Mouse (Mus musculus): ENCODE results near the gene Ftl1. TPM values are rescaled to one million over a fixed set of nuclear protein-coding genes. Genes with fewer than 3 reads are reported as not detected.

Gene Ftl1
- polyA plus RNA-seq, 1 experiment from 2014 or later: 4,320 TPM

DNA sequence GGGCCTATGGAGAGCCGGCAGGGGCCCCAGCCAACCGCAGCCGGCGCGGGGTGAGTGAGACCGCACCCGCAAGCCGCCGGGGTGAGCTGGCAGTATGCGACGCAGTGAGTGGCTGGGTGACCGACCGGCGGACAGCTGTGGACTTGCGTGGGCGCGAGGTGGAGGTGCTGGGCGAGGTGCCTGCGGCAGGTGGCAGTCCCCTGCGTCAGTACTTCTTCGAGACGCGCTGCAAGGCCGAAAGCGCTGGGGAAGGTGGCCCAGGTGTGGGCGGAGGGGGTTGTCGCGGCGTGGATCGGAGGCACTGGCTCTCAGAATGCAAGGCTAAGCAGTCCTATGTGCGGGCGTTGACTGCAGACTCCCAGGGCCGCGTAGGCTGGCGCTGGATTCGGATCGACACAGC lies 44.0 kb downstream of the Ftl1 start:
- no peak for ATAC-seq (replicated peaks; ENCODE audit: insufficient number of reproducible peaks, low FRiP score, low TSS enrichment)
- Histone ChIP-seq H3K36me3 (ENCODE audit: control insufficient read depth, insufficient read depth, low read length) (no peaks in the 10 kb centered on the region), H3K27ac (ENCODE audit: low read depth, low read length) (no peak overlapping the region), H3K4me3 (ENCODE audit: low read depth, low read length) (peak overlapping the region; percentile 24), H3K9me3 (replicated peaks; ENCODE audit: control insufficient read depth, low read length) (no peaks in the 10 kb centered on the region), H3K9ac (ENCODE audit: low read depth, low read length) (0 out of 2 replicates have a peak overlapping the region, but pooled peaks have one; percentile 28), H3K27me3 (ENCODE audit: control insufficient read depth, insufficient read depth, low read length) (peaks cover 85% of the 10 kb centered on the region), H3K4me2 (peak overlapping the region; percentile 55), H3K4me1 (ENCODE audit: control insufficient read depth, insufficient read depth, low read length) (peaks cover 37% of the 10 kb centered on the region)
- 11% methylated on average over 37 of the region's 37 CpGs for WGBS (ENCODE audit: insufficient replicate concordance)

GRCm38 (mm10) chr7:45414740-45415224 lies 44.9 kb downstream of the Ftl1 start:
- no peak for ATAC-seq (replicated peaks; ENCODE audit: insufficient number of reproducible peaks, low FRiP score, low TSS enrichment)
- peak overlapping the region; percentile 55; the same call in 1 of the 2 replicates for H3K4me3 ChIP-seq (ENCODE audit: low read depth, low read length)

DNA sequence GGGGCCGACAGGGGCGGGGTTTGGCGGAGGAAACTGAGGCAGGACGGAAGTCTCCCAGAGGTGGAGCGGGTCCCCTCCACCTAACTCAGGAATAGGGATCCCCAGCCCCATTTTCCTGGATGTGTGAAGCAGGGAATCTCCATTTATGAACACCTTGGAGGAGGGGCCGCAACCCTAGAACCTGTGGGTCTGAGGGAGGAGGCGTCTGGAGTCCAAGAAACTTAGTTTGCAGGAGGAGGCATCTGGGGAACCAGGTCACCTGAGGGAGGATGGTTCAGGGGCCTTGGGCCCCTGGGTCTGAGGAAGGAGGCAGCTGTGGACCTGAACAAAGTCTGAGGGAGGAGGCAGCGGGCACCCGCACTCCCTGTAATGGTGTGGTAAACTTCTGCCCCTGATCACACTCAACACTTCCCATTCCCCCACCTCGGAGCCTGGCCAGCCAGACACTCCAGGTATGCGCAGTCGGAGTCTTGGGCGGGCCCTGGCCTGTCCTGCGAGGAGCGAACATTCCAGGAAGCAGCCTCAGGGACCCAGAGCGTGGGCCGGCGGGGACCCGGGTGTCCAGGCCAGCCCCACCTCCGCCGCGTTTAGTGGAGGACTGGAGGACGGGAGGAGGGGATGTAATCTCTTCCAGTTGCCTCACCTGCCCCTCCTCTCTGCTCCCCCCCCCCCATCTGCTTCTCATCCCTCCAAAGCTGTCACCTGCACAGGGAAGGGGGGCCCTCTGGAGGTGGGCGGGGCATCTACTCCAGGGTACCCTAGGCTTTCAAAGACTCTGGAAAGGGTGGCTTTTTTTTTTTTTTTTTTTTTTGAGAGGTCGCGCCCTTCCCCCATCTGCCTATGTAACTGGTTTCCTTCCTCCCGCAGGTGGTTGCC lies 45.6 kb downstream of the Ftl1 start:
- Histone ChIP-seq H3K9me3 (replicated peaks; ENCODE audit: control insufficient read depth, low read length) (no peaks in the 10 kb centered on the region), H3K9ac (ENCODE audit: low read depth, low read length) (peak overlapping the region; percentile 70), H3K4me1 (ENCODE audit: control insufficient read depth, insufficient read depth, low read length) (peaks cover 31% of the 10 kb centered on the region), H3K36me3 (ENCODE audit: control insufficient read depth, insufficient read depth, low read length) (no peaks in the 10 kb centered on the region), H3K27ac (ENCODE audit: low read depth, low read length) (peak overlapping the region; percentile 73), H3K4me2 (peak overlapping the region; percentile 96), H3K4me3 (ENCODE audit: low read depth, low read length) (peak overlapping the region; percentile 55), H3K27me3 (ENCODE audit: control insufficient read depth, insufficient read depth, low read length) (peaks cover 82% of the 10 kb centered on the region)
- WGBS (ENCODE audit: insufficient replicate concordance): 3% methylated on average over 27 of the region's 27 CpGs
- peak; percentile 3 for ATAC-seq (replicated peaks; ENCODE audit: insufficient number of reproducible peaks, low FRiP score, low TSS enrichment)

More at GRCm38 (mm10) chr7:45414740-45415224, 44.9 kb downstream of the Ftl1 start:
- WGBS (ENCODE audit: insufficient replicate concordance): 32% methylated on average over 12 of the region's 12 CpGs
- H3K9ac ChIP-seq (ENCODE audit: low read depth, low read length): no peak overlapping the region
- peaks cover 31% of the 10 kb centered on the region for H3K4me1 ChIP-seq (ENCODE audit: control insufficient read depth, insufficient read depth, low read length)
- no peak overlapping the region for H3K4me2 ChIP-seq
- no peaks in the 10 kb centered on the region for H3K36me3 ChIP-seq (ENCODE audit: control insufficient read depth, insufficient read depth, low read length)
- no peaks in the 10 kb centered on the region for H3K9me3 ChIP-seq (replicated peaks; ENCODE audit: control insufficient read depth, low read length)
- no peak overlapping the region for H3K27ac ChIP-seq (ENCODE audit: low read depth, low read length)
- peaks cover 84% of the 10 kb centered on the region for H3K27me3 ChIP-seq (ENCODE audit: control insufficient read depth, insufficient read depth, low read length)

DNA sequence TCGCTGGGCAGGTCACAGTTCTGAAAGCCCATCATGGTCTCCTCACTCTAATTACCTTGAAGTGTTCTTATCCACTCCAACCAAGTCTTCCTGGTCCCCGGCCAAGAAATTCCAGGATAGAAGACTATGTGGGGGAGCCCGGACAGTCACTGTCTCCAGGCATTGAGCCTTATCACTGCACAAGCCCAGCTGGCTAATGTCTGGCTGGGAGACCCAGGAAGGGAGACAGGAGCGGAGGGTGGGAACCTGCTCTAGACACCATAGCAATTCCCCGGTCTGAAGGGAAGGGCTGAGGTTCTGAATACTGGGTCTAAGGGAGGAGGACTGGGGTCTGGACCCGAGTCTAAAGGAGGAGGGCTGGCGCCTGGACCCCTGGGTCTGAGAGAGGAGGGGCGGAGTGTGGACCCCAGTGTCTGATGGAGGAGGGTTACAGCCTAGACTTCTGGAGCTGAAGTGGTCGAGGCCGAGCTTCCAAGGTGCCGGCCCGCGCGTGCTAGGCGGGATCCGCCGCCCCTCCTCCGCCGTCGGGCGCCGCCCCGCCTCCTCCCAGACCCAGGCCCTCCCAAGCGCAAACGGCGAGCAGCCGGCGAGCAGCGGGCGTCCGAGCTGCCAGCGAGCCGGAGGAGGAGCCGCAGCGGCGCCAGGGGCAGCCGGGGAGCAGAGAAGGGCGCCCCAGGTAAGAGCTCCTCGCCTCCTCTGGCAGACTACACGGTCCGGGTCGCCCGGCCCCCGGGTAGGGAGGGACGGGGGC lies 46.4 kb downstream of the Ftl1 start, which contains the start of gene Ntf5:
Gene Ntf5 (plus strand): TSS at position 583 of the 751 bp plus-strand sequence.
- H3K27ac ChIP-seq (ENCODE audit: low read depth, low read length): peak within 1 kb of the TSS; percentile 73
- 2% methylated on average over 40 of the region's 45 CpGs for WGBS (ENCODE audit: insufficient replicate concordance)
- H3K27me3 ChIP-seq (ENCODE audit: control insufficient read depth, insufficient read depth, low read length): peaks cover 82% of the 10 kb centered on the region
- H3K9ac ChIP-seq (ENCODE audit: low read depth, low read length): peak within 1 kb of the TSS; percentile 70
- H3K4me3 ChIP-seq (ENCODE audit: low read depth, low read length): peak within 1 kb of the TSS; percentile 55
- no peaks in the 10 kb centered on the region for H3K36me3 ChIP-seq (ENCODE audit: control insufficient read depth, insufficient read depth, low read length)
- peak within 1 kb of the TSS; percentile 96 for H3K4me2 ChIP-seq
- no peaks in the 10 kb centered on the region for H3K9me3 ChIP-seq (replicated peaks; ENCODE audit: control insufficient read depth, low read length)
- ATAC-seq (replicated peaks; ENCODE audit: insufficient number of reproducible peaks, low FRiP score, low TSS enrichment): peak; percentile 53
- peaks cover 30% of the 10 kb centered on the region for H3K4me1 ChIP-seq (ENCODE audit: control insufficient read depth, insufficient read depth, low read length)

DNA sequence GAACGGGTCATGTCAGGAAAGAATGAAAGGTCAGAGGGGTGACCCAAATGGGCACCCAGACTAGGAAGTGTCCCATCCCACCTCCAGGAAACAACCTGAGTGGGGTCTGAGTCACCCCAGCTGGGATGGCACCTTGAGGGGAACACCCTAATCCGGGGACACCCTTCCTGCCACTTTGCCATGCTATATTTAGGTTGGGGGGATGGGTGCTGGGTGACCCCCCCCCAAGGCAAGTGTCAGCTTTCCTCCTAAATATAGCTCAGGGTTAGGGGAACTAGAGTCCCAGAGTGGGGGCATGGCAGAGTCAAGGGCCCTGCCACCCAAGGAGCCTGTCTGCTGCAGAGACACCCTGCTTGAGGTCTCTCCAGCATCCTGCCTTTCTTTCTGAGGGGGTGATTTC lies 47.3 kb downstream of the Ftl1 start:
- Histone ChIP-seq H3K9ac (ENCODE audit: low read depth, low read length) (no peak overlapping the region), H3K27me3 (ENCODE audit: control insufficient read depth, insufficient read depth, low read length) (peaks cover 82% of the 10 kb centered on the region), H3K9me3 (replicated peaks; ENCODE audit: control insufficient read depth, low read length) (no peaks in the 10 kb centered on the region), H3K4me2 (no peak overlapping the region), H3K27ac (ENCODE audit: low read depth, low read length) (no peak overlapping the region; the same call in 1 of the 2 replicates), H3K36me3 (ENCODE audit: control insufficient read depth, insufficient read depth, low read length) (no peaks in the 10 kb centered on the region), H3K4me1 (ENCODE audit: control insufficient read depth, insufficient read depth, low read length) (peaks cover 26% of the 10 kb centered on the region), H3K4me3 (ENCODE audit: low read depth, low read length) (no peak overlapping the region)
- WGBS (ENCODE audit: insufficient replicate concordance): 59% methylated on average over 2 of the region's 2 CpGs
- ATAC-seq (replicated peaks; ENCODE audit: insufficient number of reproducible peaks, low FRiP score, low TSS enrichment): no peak

DNA sequence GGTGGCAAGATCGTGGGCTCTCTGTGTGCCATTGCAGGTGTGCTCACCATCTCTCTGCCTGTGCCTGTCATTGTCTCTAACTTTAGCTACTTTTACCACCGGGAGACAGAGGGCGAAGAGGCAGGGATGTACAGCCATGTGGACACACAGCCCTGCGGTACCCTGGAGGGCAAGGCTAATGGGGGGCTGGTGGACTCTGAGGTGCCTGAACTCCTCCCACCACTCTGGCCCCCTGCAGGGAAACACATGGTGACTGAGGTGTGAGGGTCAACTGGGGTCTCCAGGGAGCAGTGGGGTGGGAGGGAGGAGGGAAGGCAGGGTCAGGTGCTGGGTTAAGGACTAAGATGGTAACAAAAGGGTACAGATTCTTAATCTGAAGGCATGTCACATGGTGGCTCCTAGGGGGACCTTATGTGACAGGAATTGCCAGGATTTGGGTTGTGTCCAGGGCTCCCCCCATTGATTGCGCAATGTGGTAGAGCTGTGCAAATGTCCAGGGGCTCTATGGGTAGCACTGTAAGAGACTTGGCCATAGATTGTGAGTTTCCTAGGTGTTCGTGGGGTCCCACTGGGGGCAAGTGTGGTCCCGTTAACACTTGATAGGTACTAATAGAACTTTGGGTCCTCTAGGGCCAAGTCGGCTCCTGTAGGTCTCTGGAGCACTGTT lies 50.1 kb downstream of the Ftl1 start:
- Histone ChIP-seq H3K4me2 (no peak overlapping the region), H3K9me3 (replicated peaks; ENCODE audit: control insufficient read depth, low read length) (no peaks in the 10 kb centered on the region), H3K4me1 (ENCODE audit: control insufficient read depth, insufficient read depth, low read length) (peaks cover 29% of the 10 kb centered on the region), H3K4me3 (ENCODE audit: low read depth, low read length) (no peak overlapping the region), H3K36me3 (ENCODE audit: control insufficient read depth, insufficient read depth, low read length) (no peaks in the 10 kb centered on the region), H3K27me3 (ENCODE audit: control insufficient read depth, insufficient read depth, low read length) (peaks cover 77% of the 10 kb centered on the region), H3K9ac (ENCODE audit: low read depth, low read length) (no peak overlapping the region), H3K27ac (ENCODE audit: low read depth, low read length) (no peak overlapping the region)
- ATAC-seq (replicated peaks; ENCODE audit: insufficient number of reproducible peaks, low FRiP score, low TSS enrichment): no peak
- WGBS (ENCODE audit: insufficient replicate concordance): 78% methylated on average over 8 of the region's 8 CpGs

GRCm38 (mm10) chr7:45408949-45409348 lies 50.7 kb downstream of the Ftl1 start:
- no peak for ATAC-seq (replicated peaks; ENCODE audit: insufficient number of reproducible peaks, low FRiP score, low TSS enrichment)
- no peaks in the 10 kb centered on the region for H3K36me3 ChIP-seq (ENCODE audit: control insufficient read depth, insufficient read depth, low read length)
- 80% methylated on average over 17 of the region's 17 CpGs for WGBS (ENCODE audit: insufficient replicate concordance)
- no peaks in the 10 kb centered on the region for H3K9me3 ChIP-seq (replicated peaks; ENCODE audit: control insufficient read depth, low read length)
- H3K9ac ChIP-seq (ENCODE audit: low read depth, low read length): no peak overlapping the region
- peaks cover 23% of the 10 kb centered on the region for H3K4me1 ChIP-seq (ENCODE audit: control insufficient read depth, insufficient read depth, low read length)
- no peak overlapping the region for H3K4me3 ChIP-seq (ENCODE audit: low read depth, low read length)
- no peak overlapping the region for H3K4me2 ChIP-seq
- no peak overlapping the region for H3K27ac ChIP-seq (ENCODE audit: low read depth, low read length)
- peaks cover 70% of the 10 kb centered on the region for H3K27me3 ChIP-seq (ENCODE audit: control insufficient read depth, insufficient read depth, low read length)

DNA sequence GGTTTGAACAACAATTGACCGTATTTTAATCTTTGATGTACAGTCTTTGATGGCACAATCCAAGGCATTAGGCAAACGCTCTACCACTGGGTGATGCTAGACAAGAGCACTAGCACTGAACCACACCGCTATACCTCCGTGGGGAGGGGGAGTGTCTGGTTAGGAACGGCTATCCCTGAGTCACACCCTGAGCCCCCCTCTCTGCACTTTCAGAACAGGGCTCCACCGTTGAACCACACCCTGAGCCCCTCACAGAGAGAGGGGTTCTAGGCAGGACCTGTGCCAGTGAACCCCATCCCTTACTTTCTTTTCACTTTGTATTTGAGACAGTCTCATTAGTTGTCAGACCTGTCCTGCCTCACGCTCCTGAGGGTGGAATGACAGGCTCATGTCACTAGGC lies 51.3 kb downstream of the Ftl1 start:
- no peaks in the 10 kb centered on the region for H3K9me3 ChIP-seq (replicated peaks; ENCODE audit: control insufficient read depth, low read length)
- peaks cover 64% of the 10 kb centered on the region for H3K27me3 ChIP-seq (ENCODE audit: control insufficient read depth, insufficient read depth, low read length)
- H3K4me2 ChIP-seq: no peak overlapping the region
- 69% methylated on average over 7 of the region's 7 CpGs for WGBS (ENCODE audit: insufficient replicate concordance)
- no peak overlapping the region for H3K4me3 ChIP-seq (ENCODE audit: low read depth, low read length)
- no peak overlapping the region for H3K9ac ChIP-seq (ENCODE audit: low read depth, low read length)
- H3K36me3 ChIP-seq (ENCODE audit: control insufficient read depth, insufficient read depth, low read length): no peaks in the 10 kb centered on the region
- no peak overlapping the region for H3K27ac ChIP-seq (ENCODE audit: low read depth, low read length)
- ATAC-seq (replicated peaks; ENCODE audit: insufficient number of reproducible peaks, low FRiP score, low TSS enrichment): no peak
- H3K4me1 ChIP-seq (ENCODE audit: control insufficient read depth, insufficient read depth, low read length): peaks cover 17% of the 10 kb centered on the region

Data from heart, embryonic 11.5 days (tissue).